Mouse (Mus musculus) ovary, postnatal 10 days (tissue): ENCODE data around the gene Epx.

Experiments used
- DNase-seq: peaks from one replicate; pipeline ENCODE4 v3.0.0; 2022; ENCODE audit warnings: low spot score

Gene Epx

DNA sequence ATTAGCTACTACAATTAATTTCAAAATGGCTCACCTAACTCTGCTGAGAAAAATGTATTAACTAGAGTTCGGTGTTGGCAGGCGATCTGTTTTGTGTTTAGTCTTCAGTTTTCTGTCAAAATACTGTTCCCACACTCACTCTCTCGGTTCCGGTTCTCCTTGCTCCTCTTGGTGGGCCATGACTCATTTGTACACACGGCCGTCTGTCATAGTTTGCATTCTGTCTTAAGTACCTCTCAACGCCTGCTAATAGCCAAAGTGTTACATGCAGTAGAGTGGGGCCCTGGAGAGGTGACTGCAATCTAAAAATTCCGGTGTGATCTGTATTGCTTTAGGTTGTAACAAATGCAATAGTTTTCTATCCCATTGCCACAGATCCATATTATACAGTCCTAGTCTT is 34.7 kb downstream of the Epx start:
- no peak for DNase-seq

DNA sequence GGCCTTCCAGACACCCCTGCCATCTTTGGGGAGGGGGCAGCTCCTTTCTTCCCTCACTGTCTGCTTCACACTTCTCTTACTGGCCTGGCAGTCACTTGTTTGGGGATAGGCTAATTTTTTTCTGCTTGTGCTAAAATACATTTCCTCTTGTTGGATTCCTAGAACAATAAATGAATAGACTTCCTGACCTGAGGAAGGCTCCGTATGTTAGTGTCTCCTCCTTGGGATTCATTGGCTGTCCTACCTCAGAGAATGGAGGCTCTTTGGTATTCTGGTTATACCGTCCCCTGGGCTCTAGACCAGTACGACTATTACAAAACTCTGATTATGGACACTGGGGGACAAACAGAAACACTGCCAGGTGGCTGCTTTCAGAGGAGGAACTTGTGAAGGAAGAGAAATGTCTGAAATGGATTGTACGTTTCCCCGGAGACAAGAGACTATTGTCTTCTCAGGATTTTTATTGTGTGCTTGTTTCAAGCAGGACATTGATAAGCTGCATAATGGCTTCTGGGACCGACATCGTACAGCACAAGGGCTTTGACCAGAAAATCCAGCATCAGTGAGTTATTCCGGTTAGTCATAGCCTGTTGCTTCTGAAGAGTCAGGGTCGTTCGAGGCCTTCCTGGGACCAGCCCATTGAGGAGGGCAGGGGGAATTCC is 47.0 kb downstream of the Epx start, which contains the start of gene Lpo:
Gene Lpo, minus strand, starts transcription at position 51 of the 662 bp plus-strand sequence.
- no peak for DNase-seq

DNA sequence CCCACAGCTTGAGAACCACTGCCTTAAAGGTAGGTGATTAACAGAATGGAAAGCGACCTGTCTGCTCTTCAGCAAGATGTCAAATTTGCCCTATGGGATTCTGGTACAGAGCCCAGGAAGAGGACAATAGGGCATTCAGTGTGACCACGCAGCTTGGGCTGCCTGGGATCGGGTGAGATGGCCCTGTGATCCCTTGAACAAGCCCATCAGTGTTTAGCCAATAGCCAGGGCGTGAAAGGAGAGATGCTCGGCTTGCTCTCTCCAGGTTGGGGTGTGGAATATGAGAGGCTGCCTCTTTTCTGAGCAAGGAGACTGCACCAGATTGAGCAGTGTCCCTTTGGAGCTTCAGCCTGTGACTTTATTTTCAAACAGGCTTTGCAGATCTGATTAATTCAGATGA is 53.8 kb downstream of the Epx start:
- no peak for DNase-seq

DNA sequence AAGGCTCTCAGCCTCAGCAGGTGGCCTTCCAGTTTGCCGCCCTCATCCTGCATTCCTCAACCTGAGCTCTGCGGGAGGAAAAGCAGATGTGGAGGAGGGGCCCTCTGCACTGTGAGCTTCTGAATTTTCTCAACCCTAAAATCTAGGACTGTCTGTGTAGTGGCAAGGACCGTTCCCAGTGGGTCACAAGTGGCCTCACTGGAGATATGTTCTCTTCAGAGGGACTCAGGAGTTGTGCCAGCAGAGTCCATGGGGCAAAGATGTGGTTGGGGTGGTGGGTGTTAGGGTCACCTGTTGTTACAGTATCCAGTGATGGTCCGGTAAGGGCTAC is 57.9 kb downstream of the Epx start:
- no peak for DNase-seq

DNA sequence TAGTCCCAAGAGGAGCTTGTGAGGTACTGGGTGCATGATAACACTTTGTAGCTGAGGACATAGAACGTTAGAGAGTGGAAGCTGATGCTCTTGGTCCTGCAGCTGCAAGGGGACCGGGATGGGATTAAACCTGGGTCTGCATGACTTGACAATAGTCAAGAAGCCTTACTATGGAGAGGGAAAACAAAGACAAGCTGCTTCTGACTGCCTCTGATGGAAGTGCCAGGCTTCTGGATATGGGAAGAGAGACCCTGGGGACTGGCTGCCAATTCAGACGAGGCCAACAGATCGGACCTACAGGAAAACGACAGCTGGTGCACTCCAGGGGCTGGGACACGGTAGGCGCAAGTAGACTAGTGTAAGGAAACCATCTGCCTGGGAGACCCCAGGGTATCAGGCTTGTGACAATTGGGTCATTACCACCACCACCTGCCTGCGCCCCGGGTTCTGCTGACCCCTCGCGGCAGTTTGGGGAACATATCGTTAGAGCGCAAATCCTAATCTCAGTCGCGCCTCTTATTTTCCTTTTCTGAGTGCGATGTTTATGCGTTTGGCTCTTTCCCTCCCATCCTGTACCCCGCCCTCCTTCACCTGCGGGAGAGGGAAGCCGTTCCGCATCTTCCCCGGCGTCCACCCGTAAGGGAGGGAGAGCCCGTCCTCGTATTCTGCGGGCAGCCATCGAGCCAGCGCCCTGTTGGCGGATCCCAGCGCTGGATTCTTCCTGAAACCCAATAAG is 58.5 kb downstream of the Epx start:
- no peak for DNase-seq

DNA sequence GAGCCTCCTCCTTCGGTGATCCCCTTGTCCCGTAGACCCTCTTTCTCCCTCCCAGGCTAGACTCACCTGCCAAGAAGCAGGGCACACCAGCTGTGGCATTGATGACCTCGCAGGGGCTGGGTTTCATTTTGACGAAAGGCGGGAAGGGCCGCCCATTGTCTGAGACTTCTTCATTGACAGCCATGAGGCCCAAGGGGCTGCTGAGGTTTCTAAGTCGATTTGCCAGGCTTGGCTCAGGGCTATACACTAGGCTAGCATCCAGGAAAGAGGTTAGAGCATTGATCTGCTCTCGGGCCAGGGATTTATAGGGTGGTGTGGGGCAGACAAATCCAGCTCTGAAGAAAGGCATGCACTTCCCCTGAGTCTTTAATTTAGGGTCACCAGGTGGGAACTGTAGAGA is 60.5 kb downstream of the Epx start:
- no peak for DNase-seq
